Mouse (Mus musculus) kidney, adult 8-10 months (tissue): ENCODE data around the gene Scn10a.

ENCODE experiments used
- DNase-seq, 2 experiments: peaks; one replicate each; pipeline ENCODE4 v3.0.0; 2022

The Scn10a gene

GRCm38 (mm10) chr9:119573009-119573408 is 146.1 kb downstream of the Scn10a start:
- no peak for DNase-seq

- no peak for DNase-seq
Measured at GRCm38 (mm10) chr9:119571411-119571888, 147.7 kb downstream of the Scn10a start.

- DNase-seq = no peak
Measured at GRCm38 (mm10) chr9:119570652-119571051, 148.5 kb downstream of the Scn10a start.

GRCm38 (mm10) chr9:119568732-119569131 is 150.4 kb downstream of the Scn10a start:
- DNase-seq = no peak

- no peak for DNase-seq
Measured at GRCm38 (mm10) chr9:119567800-119568199, 151.3 kb downstream of the Scn10a start.

GRCm38 (mm10) chr9:119566214-119566613 is 152.9 kb downstream of the Scn10a start:
- no peak for DNase-seq

GRCm38 (mm10) chr9:119564803-119565202 is 154.3 kb downstream of the Scn10a start:
- no peak for DNase-seq

GRCm38 (mm10) chr9:119563617-119564016 is 155.5 kb downstream of the Scn10a start:
- DNase-seq = no peak

- DNase-seq = no peak
Measured at GRCm38 (mm10) chr9:119562256-119562655, 156.9 kb downstream of the Scn10a start.

- DNase-seq = no peak
Measured at GRCm38 (mm10) chr9:119561746-119562145, 157.4 kb downstream of the Scn10a start.

- no peak for DNase-seq
Measured at GRCm38 (mm10) chr9:119559537-119560276, 159.4 kb downstream of the Scn10a start.
